Mouse (Mus musculus) gastrocnemius, postnatal 14 days (tissue): ENCODE data around the gene Trim24. TPM values are rescaled to one million over a fixed set of nuclear protein-coding genes. Genes with fewer than 3 reads are reported as not detected.
"Not testable (repeated sequence)": the region's sequence is repeated elsewhere in the genome, so short reads cannot be mapped to it uniquely, and the experiment has no call there.

ENCODE experiments used
- DNase-seq: peaks from one replicate; pipeline ENCODE4 v3.0.0; 2021; ENCODE audit warnings: mixed read lengths
- intact Hi-C: fragments of 180-260 bp; cut with DNase I; formaldehyde crosslinking; loops from one replicate; pipeline ENCODE4 v1.15.1; 2025; ENCODE audit warnings: low total_unique reads
- long read RNA-seq, 2 experiments: library from polyadenylated mRNA; stranded (forward); transcript quantifications; one replicate each; pipeline ENCODE4 v2.0.0; 2021
- total RNA-seq, 2 experiments: library from RNA; stranded (reverse); gene quantifications; 2 replicates each; pipeline ENCODE4 v1.2.3; 2021

The Trim24 gene
- total RNA-seq: 10 to 100 TPM; 20.4 to 26.3 TPM
- long read RNA-seq, experiment 1, full-length matches to known transcripts: 21 of 27 reads
- long read RNA-seq, experiment 1, partial matches to known transcripts: 4 of 27 reads
- long read RNA-seq, experiment 1, other reads (novel, unspliced or antisense): 2 of 27 reads
- long read RNA-seq, experiment 2, full-length matches to known transcripts: 17 of 28 reads
- long read RNA-seq, experiment 2, partial matches to known transcripts: 9 of 28 reads
- long read RNA-seq, experiment 2, other reads (novel, unspliced or antisense): 2 of 28 reads

DNA sequence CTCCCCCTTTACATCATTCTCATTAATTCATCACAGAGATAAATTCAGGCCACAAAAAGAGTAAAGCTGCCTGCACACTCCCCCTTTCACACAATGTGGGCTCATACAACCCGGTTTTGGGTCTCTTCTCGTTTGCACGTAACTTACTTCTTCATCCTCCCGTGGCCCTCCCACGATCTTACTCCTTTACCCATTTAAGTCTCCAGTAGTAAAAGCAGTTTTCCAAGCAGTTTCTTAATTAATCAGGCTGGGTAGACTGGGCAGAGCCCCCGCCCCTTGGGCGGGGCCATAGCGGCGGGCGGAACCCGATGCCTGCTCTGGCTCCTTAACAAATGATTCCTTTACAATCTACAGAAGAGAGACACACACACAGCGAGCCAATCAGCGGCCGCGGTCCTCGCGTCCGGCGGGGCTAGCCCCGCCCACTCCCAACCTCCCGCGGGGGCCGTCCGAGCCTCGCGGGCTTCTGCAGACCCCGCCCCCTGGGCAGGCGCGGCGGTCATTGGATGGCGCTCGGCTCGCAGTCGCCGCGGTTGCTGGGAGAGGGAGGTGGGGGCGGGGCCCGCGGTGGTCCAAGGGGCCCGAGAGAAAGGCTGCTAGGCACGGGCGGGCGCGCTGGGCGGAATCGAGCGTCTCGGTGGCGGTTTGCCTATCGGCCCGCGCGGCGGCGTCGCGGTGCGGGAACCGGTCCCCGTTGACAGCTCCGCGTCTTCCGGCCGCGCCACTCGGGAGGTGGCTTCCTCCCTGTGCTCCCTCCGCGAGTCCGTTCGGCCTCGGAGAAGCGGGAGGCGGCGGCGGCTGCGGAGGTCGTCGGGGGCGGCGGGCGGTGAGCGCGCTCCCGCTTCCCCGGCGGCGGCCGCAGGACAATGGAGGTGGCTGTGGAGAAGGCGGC is at the start of gene Trim24:
Trim24 (plus strand) TSS at position 567 of the 892 bp plus-strand sequence.
- DNase-seq: peak; percentile 97
- intact Hi-C loops: no loop called here

DNA sequence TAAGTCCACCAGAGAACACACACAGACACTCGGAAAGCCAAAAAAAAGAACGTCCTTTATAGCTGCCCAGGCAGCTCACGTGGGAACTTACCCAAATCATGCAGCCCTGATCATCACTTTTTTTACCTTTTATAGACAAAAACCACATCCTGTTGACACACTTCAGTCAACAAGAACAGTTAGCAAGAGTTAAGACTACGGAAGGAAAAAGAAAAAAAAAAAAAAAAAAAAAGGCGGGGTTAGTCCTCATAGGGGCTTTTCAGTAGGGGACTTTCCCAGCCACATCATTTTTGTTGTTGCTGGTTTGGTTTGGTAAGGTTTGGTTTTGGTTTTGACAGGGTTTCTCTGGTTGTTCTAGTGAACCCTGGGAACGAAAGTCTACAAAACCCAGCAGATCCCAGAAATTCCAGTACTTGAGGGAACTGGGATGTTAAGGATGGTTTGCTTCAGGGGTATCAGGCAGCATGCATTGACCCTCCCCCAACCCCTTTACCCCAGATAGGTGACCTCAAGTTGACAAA is 49.0 kb upstream of the Trim24 start:
- DNase-seq: no peak
- intact Hi-C loops: no loop called here

DNA sequence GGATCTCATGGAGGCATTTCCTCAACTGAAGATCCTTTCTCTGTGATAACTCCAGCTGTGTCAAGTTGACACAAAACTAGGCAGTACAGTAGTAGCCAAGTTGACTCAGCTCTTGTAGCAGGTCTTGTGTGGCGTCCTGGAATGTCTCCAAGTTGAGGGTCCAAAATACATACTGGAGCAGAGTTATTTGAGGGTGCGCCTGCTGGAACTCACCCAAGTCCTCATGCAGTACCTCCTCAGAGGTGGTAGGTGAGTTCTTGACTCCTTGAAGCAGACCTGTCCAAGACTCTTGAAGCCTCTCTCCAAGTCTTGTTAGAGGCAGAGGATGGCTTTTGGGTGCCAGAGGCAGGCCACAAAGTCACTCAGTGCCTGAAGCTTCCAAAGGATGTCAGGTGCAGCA is 48.2 kb upstream of the Trim24 start:
- intact Hi-C loops: no loop called here
- no peak for DNase-seq

DNA sequence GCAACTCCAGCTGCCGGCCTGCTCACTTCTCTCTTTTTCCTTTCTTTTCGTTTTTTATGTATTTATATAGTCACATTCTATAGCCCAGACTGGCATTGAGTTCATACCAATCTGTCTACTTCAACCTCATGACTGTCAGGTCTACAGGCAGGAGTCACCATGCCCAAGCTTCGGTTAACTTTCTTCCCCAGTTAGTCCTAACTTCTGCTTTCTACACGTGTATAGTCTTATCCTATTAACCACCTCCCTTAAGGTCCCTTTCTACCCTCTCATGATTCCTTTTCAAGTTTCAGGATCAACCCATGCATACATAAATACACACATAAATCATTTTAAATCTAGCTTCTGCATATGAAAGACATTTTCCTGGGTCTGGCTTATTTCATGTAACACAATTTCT is 46.9 kb upstream of the Trim24 start:
- intact Hi-C loops: no loop called here
- no peak for DNase-seq

DNA sequence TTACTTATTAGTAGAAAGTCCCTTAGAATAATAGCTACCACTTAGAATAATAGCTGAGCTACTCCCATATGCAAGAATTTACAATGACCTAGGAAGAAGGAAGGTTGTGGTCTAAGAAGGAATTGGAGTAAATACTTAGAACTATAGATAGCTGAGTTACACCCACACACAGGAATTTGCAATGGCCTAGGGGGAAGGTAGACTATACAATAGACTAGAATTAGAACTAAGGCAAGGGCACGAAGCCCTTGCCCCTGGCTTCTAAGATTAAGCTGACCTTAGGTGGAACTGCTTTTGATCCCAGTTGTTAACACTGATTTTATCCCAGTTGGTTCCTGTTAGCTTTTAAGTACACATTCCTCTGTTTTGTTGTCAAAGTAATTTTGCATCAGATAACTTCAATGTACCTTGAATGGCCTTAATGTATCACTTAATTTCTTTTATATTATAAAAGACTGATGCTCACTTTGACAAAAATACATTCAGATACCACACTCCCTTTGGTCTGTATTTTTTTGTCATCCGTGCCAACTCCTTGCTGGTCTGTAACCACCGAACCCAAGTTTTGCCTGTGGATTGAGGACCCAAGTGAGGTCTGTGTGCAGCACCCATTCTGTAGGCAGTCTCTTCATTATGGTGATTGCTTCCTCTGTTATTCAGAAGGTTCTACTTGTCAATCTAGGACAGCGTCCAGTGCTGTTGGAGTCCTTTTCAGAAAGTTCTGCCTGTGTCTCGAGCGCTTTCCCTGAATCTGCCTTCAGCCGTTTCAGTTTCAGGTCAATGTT is 45.1 kb upstream of the Trim24 start:
- DNase-seq, intact Hi-C loops: not testable (repeated sequence)

DNA sequence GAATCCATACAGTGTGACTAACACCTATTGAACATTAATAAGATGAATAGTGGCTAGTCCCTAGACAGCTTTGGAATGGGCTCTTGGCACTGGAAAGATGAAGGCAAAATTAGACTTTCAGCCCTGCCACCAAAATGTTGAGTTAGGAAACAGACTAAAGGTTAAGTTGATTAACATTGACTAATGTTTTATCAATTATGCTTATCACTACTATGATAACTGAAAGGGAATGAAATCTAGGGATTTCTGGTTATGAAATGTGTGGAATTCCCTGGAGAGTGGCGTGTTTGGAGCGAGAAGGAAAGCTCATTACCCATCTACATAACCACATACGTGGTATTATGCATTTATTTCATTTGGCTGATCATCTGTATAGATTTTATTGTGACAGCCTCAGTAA is 41.7 kb upstream of the Trim24 start:
- no peak for DNase-seq
- intact Hi-C loops: no loop called here

DNA sequence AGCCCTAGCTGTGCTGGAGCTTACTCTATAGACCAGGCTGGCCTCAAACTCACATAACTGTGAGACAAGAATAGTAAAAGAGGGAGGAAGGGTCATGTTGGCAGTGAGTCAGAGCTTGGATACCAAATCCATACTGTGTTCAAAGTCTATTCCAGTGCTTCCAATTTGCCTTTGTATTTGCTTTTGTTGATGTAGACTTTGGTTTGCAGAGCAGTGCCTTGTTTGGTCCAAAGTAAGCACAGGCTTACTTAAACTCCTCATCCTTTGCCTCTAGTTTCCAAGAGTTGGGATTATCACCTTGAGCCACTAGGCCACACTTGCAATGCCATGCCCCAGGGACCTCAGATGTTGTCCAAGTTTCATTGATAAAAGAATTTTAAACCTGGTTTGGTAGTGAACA is 41.0 kb upstream of the Trim24 start:
- DNase-seq: no peak
- intact Hi-C loops: no loop called here

DNA sequence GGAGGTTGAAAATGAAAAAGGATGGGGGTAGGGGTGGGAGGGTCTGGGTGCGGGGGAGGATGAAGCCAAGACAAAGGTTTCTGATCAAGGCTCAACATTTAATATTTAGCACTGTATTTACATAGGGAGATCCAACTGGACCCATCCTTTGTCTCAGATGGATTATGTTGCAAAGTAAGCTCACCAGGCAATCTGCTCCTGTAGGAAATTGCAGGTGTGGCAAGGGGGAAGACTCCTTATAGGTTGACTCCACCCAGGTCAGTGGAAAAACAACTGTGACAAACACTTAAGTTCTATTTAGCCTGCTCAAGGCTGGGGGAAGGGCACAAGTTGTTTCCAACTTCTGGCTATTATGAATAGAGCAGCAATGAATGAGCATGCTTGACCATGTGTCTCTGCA is 36.9 kb upstream of the Trim24 start:
- intact Hi-C loops: no loop called here
- no peak for DNase-seq

DNA sequence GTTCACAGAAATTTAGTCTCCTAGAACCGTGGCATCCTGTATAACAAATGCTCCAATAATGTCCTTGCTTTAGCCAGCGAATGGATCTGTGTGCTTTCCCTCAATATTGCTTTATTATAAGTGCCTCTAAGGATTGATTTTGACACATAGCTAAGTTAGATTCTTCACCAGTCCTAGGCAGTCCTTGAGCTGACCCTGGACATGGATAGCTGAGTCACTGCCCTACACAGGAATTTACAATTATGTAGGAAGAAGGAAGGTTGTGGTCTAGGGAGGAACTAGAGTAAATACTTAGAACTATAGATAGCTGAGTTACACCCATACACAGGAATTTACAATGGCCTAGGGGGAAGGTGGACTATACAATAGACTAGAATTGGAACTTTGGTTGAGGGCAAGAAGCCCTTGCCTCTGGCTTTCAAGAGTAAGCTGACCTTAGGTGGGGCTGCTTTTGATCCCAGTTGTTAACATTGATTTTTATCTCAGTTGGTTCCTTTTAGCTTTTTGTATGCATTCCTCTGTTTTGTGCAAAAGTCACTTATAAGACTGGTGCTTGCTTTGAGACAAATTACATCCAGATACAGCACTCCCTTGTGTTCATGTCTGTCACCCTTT is 33.6 kb upstream of the Trim24 start:
- DNase-seq, intact Hi-C loops: not testable (repeated sequence)

DNA sequence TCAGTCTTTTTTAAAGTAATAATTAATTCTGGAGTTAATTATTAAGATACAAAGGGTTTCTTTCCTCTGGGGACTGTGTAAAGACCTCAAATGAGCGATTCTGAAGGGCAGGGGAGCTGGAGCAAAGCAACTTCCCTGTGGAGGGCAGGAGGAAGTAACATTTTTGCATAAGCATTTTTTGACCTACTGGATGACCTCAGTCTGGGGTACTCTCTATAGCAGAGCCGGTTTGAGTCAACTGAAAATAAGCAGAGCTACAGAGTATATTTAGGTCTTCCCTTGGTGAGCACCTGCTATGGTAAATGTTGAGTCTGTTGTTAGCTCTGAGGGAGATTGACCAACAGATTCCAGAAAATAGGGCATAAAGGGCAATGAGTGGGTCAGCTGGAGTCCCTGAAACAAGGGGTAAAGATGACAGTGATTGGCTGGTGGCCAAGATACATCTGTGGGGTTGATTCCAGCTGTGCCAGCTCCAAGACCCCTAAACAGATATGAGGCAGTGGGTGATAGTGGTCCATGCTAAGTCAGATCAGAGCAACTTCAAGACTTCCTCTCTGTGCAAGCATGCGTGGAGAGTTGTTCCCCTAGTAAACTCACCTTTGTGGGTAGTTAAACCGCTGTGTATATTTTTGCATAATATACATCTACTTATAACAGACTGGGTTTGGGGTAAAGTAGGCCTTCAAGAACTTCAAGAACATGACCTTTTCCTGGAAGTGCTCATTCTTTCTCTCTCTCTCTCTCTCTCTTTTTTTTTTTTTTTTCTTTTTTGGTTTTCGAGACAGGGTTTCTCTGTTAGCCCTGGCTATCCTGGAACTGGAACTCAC is 27.6 kb upstream of the Trim24 start:
- intact Hi-C loops: no loop called here
- DNase-seq: no peak

DNA sequence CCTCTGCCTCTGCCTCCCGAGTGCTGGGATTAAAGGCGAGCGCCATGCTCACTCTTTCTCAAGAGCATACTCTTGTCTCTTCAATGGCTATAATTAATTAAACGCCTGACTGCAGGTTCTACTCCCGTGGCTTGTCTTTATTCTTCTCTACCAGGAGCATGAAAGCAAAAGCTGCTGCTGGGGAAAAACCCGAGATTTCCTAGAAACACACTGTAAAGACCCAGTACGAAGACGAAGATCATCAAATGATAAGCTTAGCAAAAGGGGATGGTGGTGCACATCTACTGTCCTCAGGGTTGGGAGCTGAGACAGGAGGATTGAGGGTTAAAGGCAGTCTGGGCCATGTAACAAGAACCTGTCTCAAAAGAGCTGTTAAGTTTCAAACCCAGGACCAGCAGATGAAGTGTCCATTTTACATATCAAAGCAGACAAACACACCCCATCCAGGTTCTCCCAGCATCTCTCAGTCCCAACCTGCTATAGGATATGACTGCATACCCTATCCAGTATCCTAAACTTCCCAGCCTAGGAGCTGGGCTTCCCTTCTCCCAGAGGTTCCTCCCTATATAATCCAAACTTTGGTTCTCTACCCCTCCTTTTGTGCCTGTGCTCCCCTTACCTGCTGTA is 26.9 kb upstream of the Trim24 start:
- intact Hi-C loops: no loop called here
- no peak for DNase-seq

DNA sequence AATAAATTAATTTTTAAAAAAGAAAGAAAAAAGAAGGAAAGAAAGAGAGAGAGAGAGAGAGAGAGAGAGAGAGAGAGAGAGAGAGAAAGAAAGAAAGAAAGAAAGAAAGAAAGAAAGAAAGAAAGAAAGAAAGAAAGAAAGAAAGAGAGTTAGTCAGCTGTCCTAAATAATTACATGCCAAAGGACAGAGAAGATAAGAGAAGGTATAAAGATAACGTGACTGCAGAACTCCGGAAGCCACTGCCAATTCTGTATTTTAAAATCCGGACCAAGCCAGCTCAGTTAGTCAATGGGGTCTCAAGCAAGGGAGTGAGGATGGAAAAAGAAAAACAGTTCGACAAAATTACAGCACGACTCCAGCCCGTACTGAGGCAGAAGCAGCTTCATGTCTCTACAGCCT is 25.7 kb upstream of the Trim24 start:
- DNase-seq, intact Hi-C loops: not testable (repeated sequence)

DNA sequence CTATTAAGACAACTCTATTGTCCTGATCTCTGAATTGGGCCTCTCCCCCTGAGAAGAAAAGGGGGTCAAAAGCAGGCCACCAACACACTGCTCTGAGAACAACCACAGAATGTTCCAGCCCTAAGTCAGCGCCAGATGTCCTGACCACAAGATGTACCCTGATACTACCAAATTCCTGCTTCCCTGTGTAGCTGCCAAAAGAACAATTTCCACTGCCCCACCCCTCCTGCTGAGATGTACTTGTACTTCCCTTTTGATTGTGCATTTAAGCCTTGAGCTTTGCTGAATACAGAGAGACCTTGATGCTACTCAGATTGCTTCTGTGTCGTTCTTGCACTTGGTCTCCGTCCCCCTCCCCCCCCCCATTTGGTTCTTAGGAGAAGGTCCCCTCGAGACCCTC is 23.1 kb upstream of the Trim24 start:
- intact Hi-C loops, DNase-seq: not testable (repeated sequence)

DNA sequence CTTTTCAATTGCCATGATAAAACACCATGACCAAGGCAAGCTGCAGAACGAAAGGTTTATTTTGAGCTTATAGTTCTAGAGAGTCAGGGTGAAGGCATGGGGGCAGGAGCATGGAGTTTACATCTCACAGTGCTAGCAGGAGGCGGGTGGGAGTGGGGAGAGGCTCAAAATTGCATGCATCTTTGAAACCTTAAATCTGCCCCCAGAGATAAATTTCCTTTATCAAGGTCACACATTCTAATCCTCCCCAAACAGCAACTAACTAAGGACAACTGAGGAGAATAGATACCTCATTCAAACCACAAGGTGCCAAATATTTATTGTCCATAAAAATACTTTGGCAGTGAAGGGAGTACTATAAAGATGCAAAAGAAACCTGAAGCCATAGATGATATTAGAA is 19.3 kb upstream of the Trim24 start:
- no peak for DNase-seq
- intact Hi-C loops: no loop called here

DNA sequence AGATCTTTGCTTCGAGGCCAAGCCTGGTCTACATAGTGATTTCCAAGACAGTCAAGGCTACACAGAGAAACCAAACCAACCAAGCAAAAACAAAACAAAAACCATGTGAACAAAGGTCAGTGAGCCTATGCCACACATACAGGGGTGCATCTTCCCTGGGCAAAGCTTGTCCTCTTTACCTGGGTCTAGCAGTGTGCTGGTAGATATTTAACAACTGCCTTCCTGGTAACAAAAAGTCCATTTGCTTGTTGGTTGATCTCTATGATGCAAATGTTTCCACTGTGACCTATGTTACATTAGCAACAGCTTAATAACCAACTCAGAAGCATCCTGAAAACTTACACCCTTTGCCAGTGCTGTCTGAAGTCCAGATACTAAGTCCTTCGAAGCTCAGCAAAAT is 17.3 kb upstream of the Trim24 start:
- DNase-seq: no peak
- intact Hi-C loops: no loop called here

DNA sequence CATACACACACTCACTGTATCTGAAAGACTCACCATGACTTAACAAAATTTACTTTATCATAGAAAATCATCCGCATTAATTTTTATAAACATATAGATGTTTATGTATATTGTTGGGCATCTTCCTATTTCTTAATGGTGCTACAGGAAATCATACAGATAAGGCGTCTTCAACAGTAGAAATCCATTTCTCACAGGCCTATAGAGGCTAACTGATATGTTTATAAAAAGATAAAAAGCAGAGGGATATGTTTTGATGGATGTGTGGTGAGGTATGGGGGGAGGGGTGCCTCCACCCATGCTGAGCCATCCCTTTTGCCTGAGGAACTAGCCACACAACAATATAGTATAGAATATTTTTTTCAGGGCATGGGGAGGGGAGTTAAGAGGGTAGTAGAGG is 15.2 kb upstream of the Trim24 start:
- DNase-seq: no peak
- intact Hi-C loops: no loop called here

DNA sequence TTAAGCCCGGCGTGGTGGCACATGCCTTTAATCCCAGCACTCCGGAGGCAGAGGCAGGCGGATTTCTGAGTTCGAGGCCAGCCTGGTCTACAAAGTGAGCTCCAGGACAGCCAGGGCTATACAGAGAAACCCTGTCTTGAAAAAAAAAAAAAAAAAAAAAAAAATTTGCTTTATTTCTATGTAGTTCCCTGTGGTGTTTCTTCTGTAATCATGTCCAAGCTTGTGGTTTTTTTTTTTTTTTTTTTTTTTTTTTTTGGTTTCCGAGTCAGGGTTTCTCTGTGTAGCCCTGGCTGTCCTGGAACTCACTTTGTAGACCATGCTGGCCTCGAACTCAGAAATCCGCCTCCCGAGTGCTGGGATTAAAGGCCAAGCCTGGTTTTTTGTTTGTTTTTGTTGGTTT is 14.3 kb upstream of the Trim24 start:
- intact Hi-C loops, DNase-seq: not testable (repeated sequence)

DNA sequence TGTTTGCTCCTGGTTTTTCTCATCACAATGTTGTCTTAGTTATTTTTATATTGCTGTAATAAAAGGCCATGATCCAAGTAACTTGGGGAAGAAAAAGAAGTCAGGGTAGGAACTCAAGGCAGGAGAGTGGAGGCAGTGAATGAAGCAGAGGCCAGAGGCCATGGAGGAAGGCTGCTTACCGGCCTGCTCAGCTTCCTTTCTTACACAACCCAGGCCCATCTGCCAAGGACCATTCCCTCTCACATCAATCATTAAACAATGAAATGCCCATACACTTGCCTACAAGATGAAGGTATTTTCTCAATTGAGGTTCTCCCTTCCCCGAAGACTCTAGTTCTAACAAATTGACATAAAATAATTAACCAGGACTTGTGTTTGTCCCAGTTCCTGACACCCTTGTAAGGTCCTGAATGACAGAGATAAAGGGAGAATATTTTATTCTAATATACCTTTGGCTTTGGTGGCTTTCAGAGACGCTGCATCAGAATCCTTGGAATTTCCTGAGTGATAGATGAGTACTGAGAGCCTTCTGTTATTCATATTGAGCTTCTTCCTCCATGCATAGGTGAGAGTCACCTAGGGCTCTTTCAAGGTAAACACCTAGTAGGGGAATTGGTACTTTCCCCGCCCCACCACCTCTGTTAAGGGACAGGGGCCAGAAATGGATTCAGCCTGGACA is 13.3 kb upstream of the Trim24 start:
- DNase-seq: no peak
- intact Hi-C loops: no loop called here
